Mouse (Mus musculus): ENCODE data around the gene Zmynd10. TPM values are rescaled to one million over a fixed set of nuclear protein-coding genes. Genes with fewer than 3 reads are reported as not detected.

The Zmynd10 gene
- polyA plus RNA-seq, 1 experiment from 2014 or later, result not detected

DNA sequence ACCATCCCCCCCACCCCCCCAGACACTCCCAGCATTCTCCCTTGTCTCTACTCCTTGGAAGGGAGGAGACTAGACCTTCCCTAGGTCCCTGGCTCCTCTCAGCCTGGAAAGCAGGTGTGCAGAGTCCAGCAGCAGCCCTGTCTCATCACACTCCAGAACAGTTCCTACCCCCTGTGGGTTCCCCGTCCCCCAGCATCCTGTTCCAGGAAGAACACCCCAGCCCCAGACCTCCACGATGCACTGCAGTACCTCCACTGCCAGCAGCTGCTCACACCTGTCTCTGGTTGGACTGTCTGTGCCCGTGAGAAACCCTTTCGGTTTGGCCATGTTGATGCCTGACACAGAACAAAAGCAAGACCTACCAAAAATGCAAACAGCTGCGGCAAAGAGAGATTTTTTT is 25.9 kb upstream of the Zmynd10 start:
- DNase-seq, result no peak
- Histone ChIP-seq H3K9me3 (replicated peaks) (no peaks in the 10 kb centered on the region), H3K4me1 (replicated peaks) (peaks cover 20% of the 10 kb centered on the region), H3K4me3 (replicated peaks) (no peak overlapping the region), H3K36me3 (no peaks in the 10 kb centered on the region), H3K27me3 (peaks cover 46% of the 10 kb centered on the region), H3K9ac (no peak overlapping the region), H3K27ac (no peak overlapping the region), H3K4me2 (no peak overlapping the region; the same call in 1 of the 2 replicates)
- ATAC-seq (ENCODE audit: low read depth), result no peak
- WGBS (ENCODE audit: insufficient replicate concordance), result 48% methylated on average over 5 of the region's 5 CpGs

DNA sequence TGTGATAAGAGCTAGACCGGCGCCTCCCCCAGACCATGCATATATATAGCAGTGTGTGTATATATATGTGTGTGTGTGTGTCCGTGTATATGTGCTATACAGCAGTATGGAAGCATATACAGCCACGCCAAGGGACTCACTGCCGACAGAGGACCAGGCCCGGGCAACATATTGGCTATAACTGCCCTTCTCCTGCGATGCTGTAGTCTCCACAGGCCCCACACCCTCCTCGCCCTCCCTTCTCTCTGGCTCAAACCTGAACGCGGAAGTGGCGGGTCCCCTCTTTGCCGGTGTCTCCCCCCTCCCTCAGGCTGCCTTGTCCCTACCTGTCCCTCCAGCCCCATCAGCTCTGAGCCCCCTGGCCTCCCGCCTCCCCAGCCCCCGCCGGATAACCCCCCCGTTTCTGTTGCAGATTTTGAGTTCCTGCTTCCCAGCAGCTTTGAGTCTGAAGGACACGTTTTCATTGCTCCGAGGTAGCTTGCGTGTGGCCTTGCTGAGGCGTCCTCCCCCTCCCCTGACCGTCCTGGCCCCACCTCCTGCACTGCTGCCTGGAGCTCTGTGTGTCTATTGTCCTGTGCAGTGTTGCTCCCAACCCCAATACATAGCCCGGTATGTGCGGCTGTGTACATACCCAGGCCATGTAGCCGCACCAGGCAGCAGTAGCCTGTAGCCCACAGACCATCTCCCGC is 25.2 kb upstream of the Zmynd10 start:
- ATAC-seq (ENCODE audit: low read depth) (no peak), DNase-seq (no peak)
- 19% methylated on average over 25 of the region's 25 CpGs for WGBS (ENCODE audit: insufficient replicate concordance)
- Histone ChIP-seq H3K9ac (no peak overlapping the region), H3K4me1 (replicated peaks) (peaks cover 26% of the 10 kb centered on the region), H3K27ac (no peak overlapping the region), H3K9me3 (replicated peaks) (no peaks in the 10 kb centered on the region), H3K36me3 (no peaks in the 10 kb centered on the region), H3K4me2 (peak overlapping the region; percentile 46), H3K4me3 (replicated peaks) (no peak overlapping the region), H3K27me3 (peaks cover 48% of the 10 kb centered on the region)

- Histone ChIP-seq H3K36me3 (no peaks in the 10 kb centered on the region), H3K9ac (no peak overlapping the region), H3K27me3 (peaks cover 52% of the 10 kb centered on the region), H3K4me2 (peak overlapping the region; percentile 46), H3K4me1 (replicated peaks) (peaks cover 31% of the 10 kb centered on the region), H3K27ac (no peak overlapping the region), H3K4me3 (replicated peaks) (no peak overlapping the region), H3K9me3 (replicated peaks) (no peaks in the 10 kb centered on the region)
- WGBS (ENCODE audit: insufficient replicate concordance), result 36% methylated on average over 2 of the region's 2 CpGs
- ATAC-seq (ENCODE audit: low read depth) (no peak), DNase-seq (no peak)
Observed at GRCm38 (mm10) chr9:107522400-107522711, 24.7 kb upstream of the Zmynd10 start.

GRCm38 (mm10) chr9:107526198-107527026 is 20.7 kb upstream of the Zmynd10 start:
- Histone ChIP-seq H3K27ac (no peak overlapping the region), H3K27me3 (peaks cover 62% of the 10 kb centered on the region), H3K4me1 (replicated peaks) (peaks cover 29% of the 10 kb centered on the region), H3K36me3 (no peaks in the 10 kb centered on the region), H3K9me3 (replicated peaks) (no peaks in the 10 kb centered on the region), H3K4me2 (peak overlapping the region; percentile 63), H3K4me3 (replicated peaks) (peak overlapping the region; percentile 42), H3K9ac (no peak overlapping the region)
- ATAC-seq (ENCODE audit: low read depth) (peak; percentile 61), DNase-seq (peak; percentile 81)
- 6% methylated on average over 44 of the region's 44 CpGs for WGBS (ENCODE audit: insufficient replicate concordance)

DNA sequence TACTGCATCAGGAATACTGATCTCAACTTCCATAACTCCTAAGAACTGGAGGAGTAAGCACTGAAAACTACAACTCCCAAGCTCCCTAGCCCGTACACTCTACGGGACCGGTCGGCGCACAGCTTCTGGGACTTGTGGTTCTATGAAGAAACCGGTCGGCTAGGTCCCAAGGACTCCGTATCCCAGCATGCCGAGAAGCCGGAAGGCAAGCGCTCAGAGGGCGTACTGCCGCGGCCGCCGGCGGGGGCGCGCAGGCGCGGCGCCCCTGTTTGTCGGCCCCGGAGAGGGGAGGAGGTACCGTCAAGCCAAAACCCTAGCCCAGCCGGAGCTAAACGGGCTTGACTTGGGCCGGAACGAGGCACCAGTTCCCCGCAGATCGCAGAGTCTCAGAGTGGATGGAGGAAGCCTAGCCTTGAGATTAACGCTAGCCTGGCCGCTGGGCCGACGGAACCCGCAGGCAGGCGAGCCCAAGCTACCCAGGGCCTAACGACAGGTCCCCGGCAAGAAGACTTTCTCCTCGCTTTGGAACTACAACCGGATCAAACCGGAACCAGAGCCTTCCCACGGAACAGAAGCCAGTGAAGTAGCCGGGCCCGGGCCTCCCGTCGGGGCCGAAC is 13.2 kb upstream of the Zmynd10 start, which contains the start of gene Tmem115:
TSS of gene Tmem115 (plus strand) at position 155 of the 617 bp plus-strand sequence.
- peak within 1 kb of the TSS; percentile 71 for H3K4me3 ChIP-seq (replicated peaks)
- DNase-seq, result peak; percentile 86
- peak within 1 kb of the TSS; percentile 83 for H3K27ac ChIP-seq
- H3K4me1 ChIP-seq (replicated peaks), result peaks cover 42% of the 10 kb centered on the region
- H3K9me3 ChIP-seq (replicated peaks), result no peaks in the 10 kb centered on the region
- H3K9ac ChIP-seq, result peak within 1 kb of the TSS; percentile 89
- ATAC-seq (ENCODE audit: low read depth), result peak; percentile 96
- WGBS (ENCODE audit: insufficient replicate concordance), result under 1% methylated on average over 48 of the region's 48 CpGs
- H3K36me3 ChIP-seq, result peaks cover 25% of the 10 kb centered on the region
- H3K27me3 ChIP-seq, result 0 out of 2 replicates have a peak, but pooled peaks cover 2% of the 10 kb centered on the region
- peak within 1 kb of the TSS; percentile 96 for H3K4me2 ChIP-seq

- H3K9ac ChIP-seq, result peak overlapping the region; percentile 89
- DNase-seq (peak; percentile 26), ATAC-seq (ENCODE audit: low read depth) (peak; percentile 30)
- peaks cover 32% of the 10 kb centered on the region for H3K36me3 ChIP-seq
- H3K4me3 ChIP-seq (replicated peaks), result peak overlapping the region; percentile 71
- peak overlapping the region; percentile 96 for H3K4me2 ChIP-seq
- H3K4me1 ChIP-seq (replicated peaks), result peaks cover 46% of the 10 kb centered on the region
- no peaks in the 10 kb centered on the region for H3K9me3 ChIP-seq (replicated peaks)
- H3K27me3 ChIP-seq, result 0 out of 2 replicates have a peak, but pooled peaks cover 2% of the 10 kb centered on the region
- under 1% methylated on average over 40 of the region's 40 CpGs for WGBS (ENCODE audit: insufficient replicate concordance)
- peak overlapping the region; percentile 83 for H3K27ac ChIP-seq
Observed at GRCm38 (mm10) chr9:107534408-107535202, 12.5 kb upstream of the Zmynd10 start.

DNA sequence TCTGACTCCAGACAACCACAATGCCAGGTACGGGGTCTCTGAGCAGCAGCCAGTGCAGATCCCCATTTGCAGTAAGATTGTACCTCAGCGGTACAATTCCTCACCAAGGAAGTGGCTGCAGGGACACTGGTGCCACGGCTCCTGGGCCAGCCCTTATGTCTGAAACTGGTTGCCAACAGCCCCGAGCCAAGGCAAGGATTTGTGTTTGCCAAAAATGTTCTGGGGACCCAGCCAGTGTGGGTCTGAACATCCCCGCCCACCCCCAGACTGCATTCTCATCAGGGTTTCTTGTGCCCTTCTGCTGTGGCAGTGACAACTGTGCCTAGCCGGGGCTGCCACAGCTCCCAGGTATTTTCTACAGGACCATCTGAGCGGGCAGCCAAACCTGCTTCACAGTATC is 8.9 kb upstream of the Zmynd10 start:
- Histone ChIP-seq H3K9ac (no peak overlapping the region), H3K9me3 (replicated peaks) (no peaks in the 10 kb centered on the region), H3K4me1 (replicated peaks) (peaks cover 64% of the 10 kb centered on the region), H3K4me2 (no peak overlapping the region), H3K36me3 (peaks cover 42% of the 10 kb centered on the region), H3K27me3 (no peaks in the 10 kb centered on the region), H3K4me3 (replicated peaks) (no peak overlapping the region), H3K27ac (no peak overlapping the region)
- 84% methylated on average over 7 of the region's 7 CpGs for WGBS (ENCODE audit: insufficient replicate concordance)
- DNase-seq, result no peak
- ATAC-seq (ENCODE audit: low read depth), result no peak

DNA sequence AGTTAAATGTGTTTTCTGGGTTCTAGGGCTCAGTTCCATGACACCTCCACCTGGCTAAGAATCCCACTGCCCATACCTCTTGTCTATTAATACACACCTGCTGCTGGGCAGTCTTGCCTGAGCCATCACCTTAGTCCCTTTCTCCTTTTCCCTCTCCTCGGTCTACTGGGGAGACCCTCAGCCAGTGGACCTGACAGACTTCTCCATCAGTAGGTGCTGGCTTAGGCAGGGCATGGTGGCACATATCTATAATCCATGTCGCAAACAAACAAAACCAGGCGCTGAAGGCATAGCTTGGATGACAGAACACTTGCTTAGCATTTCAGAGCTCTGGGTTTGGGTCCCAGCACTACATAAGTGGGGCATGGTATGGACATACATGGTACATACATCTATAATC is 8.4 kb upstream of the Zmynd10 start:
- H3K27me3 ChIP-seq, result no peaks in the 10 kb centered on the region
- no peak overlapping the region for H3K4me2 ChIP-seq
- peaks cover 46% of the 10 kb centered on the region for H3K36me3 ChIP-seq
- WGBS (ENCODE audit: insufficient replicate concordance), result 83% methylated on average over 3 of the region's 3 CpGs
- DNase-seq (no peak), ATAC-seq (ENCODE audit: low read depth) (no peak)
- H3K9me3 ChIP-seq (replicated peaks), result no peaks in the 10 kb centered on the region
- H3K4me3 ChIP-seq (replicated peaks), result no peak overlapping the region
- no peak overlapping the region for H3K9ac ChIP-seq
- H3K27ac ChIP-seq, result no peak overlapping the region
- H3K4me1 ChIP-seq (replicated peaks), result peaks cover 63% of the 10 kb centered on the region

- Histone ChIP-seq H3K9ac (no peak overlapping the region), H3K4me1 (replicated peaks) (peaks cover 58% of the 10 kb centered on the region), H3K4me2 (no peak overlapping the region), H3K27ac (no peak overlapping the region), H3K36me3 (peaks cover 58% of the 10 kb centered on the region), H3K27me3 (no peaks in the 10 kb centered on the region), H3K9me3 (replicated peaks) (no peaks in the 10 kb centered on the region), H3K4me3 (replicated peaks) (no peak overlapping the region)
- WGBS (ENCODE audit: insufficient replicate concordance), result 93% methylated on average over 8 of the region's 8 CpGs
- no peak for DNase-seq
- ATAC-seq (ENCODE audit: low read depth), result no peak
Observed at GRCm38 (mm10) chr9:107539940-107540339, 7.2 kb upstream of the Zmynd10 start.

DNA sequence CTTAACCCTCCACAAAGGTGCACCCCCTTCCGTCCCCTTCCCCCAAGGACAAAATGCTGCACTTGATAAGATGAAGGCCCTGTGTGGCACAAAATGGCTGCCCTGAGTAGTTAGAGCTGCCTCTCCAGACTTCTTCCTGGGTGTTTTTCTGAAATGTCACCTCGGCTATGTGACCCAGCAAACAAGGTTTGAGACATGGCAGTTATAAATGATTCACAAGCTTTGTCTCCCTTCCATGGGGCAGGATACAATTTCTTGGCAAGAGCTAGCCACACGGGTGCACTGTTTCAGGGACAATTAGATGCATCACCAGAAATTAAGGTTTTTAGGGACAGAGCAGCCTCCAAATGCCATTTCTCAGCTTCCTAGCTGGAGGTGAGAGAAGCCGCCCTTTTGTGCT is 6.7 kb upstream of the Zmynd10 start:
- 62% methylated on average over 4 of the region's 4 CpGs for WGBS (ENCODE audit: insufficient replicate concordance)
- Histone ChIP-seq H3K27me3 (no peaks in the 10 kb centered on the region), H3K9me3 (replicated peaks) (no peaks in the 10 kb centered on the region), H3K27ac (peak overlapping the region; percentile 63; the same call in 1 of the 2 replicates), H3K9ac (no peak overlapping the region), H3K4me2 (peak overlapping the region; percentile 93), H3K4me3 (replicated peaks) (no peak overlapping the region), H3K36me3 (peaks cover 61% of the 10 kb centered on the region), H3K4me1 (replicated peaks) (peaks cover 55% of the 10 kb centered on the region)
- ATAC-seq (ENCODE audit: low read depth), result no peak
- no peak for DNase-seq

Measured in liver, embryonic 13.5 days (tissue).